Mouse (Mus musculus): Measurements from ENCODE around the gene Fam181b.

The Fam181b gene

GRCm38 (mm10) chr7:93079785-93080730, at the start of gene Fam181b:
Fam181b (plus strand) TSS chr7:93079865.
- no peak for DNase-seq (ENCODE audit: low read depth, low spot score)

- DNase-seq (ENCODE audit: low read depth, low spot score), result no peak
Measured at GRCm38 (mm10) chr7:93037763-93038471, 41.7 kb upstream of the Fam181b start.

- no peak for DNase-seq (ENCODE audit: low read depth, low spot score)
Measured at GRCm38 (mm10) chr7:93038472-93038828, 41.2 kb upstream of the Fam181b start.

GRCm38 (mm10) chr7:93039542-93039941, 40.1 kb upstream of the Fam181b start:
- no peak for DNase-seq (ENCODE audit: low read depth, low spot score)

GRCm38 (mm10) chr7:93044359-93044758, 35.3 kb upstream of the Fam181b start:
- DNase-seq (ENCODE audit: low read depth, low spot score), result no peak

GRCm38 (mm10) chr7:93044788-93045187, 34.9 kb upstream of the Fam181b start:
- DNase-seq (ENCODE audit: low read depth, low spot score), result no peak

GRCm38 (mm10) chr7:93060831-93061230, 18.8 kb upstream of the Fam181b start:
- DNase-seq (ENCODE audit: low read depth, low spot score), result no peak

GRCm38 (mm10) chr7:93061747-93062146, 17.9 kb upstream of the Fam181b start:
- DNase-seq (ENCODE audit: low read depth, low spot score), result no peak

GRCm38 (mm10) chr7:93062189-93062588, 17.5 kb upstream of the Fam181b start:
- DNase-seq (ENCODE audit: low read depth, low spot score), result no peak

- no peak for DNase-seq (ENCODE audit: low read depth, low spot score)
Measured at GRCm38 (mm10) chr7:93067464-93068015, 12.1 kb upstream of the Fam181b start.

- DNase-seq (ENCODE audit: low read depth, low spot score), result no peak
Measured at GRCm38 (mm10) chr7:93076435-93076960, 3.2 kb upstream of the Fam181b start.

- no peak for DNase-seq (ENCODE audit: low read depth, low spot score)
Measured at GRCm38 (mm10) chr7:93079420-93079784, 263 bp upstream of the Fam181b start.

GRCm38 (mm10) chr7:93080731-93081430, 1.2 kb downstream of the Fam181b start:
- DNase-seq (ENCODE audit: low read depth, low spot score), result no peak

GRCm38 (mm10) chr7:93093371-93094058, 13.8 kb downstream of the Fam181b start:
- DNase-seq (ENCODE audit: low read depth, low spot score), result no peak

- no peak for DNase-seq (ENCODE audit: low read depth, low spot score)
Measured at GRCm38 (mm10) chr7:93095511-93095910, 15.8 kb downstream of the Fam181b start.

GRCm38 (mm10) chr7:93104776-93105340, 25.2 kb downstream of the Fam181b start:
- DNase-seq (ENCODE audit: low read depth, low spot score), result no peak

- no peak for DNase-seq (ENCODE audit: low read depth, low spot score)
Measured at GRCm38 (mm10) chr7:93110370-93110965, 30.8 kb downstream of the Fam181b start.

- no peak for DNase-seq (ENCODE audit: low read depth, low spot score)
Measured at GRCm38 (mm10) chr7:93111056-93111455, 31.4 kb downstream of the Fam181b start.

- no peak for DNase-seq (ENCODE audit: low read depth, low spot score)
Measured at GRCm38 (mm10) chr7:93117561-93117960, 37.9 kb downstream of the Fam181b start.

GRCm38 (mm10) chr7:93123936-93124335, 44.3 kb downstream of the Fam181b start:
- DNase-seq (ENCODE audit: low read depth, low spot score), result no peak
